Mouse (Mus musculus) G1E (cell line): ENCODE data around the gene Agpat1.

Experiments used
- CTCF ChIP-seq: IDR thresholded peaks from 2 replicates; pipeline ENCODE4 v1.5.1; 2012; ENCODE audit warnings: low read depth, low read length, inconsistent platforms, mixed read lengths
- GATA1 ChIP-seq: IDR thresholded peaks from 2 replicates; pipeline ENCODE4 v1.6.1; 2012; ENCODE audit warnings: borderline replicate concordance, low read length, inconsistent platforms, mixed read lengths
- TAL1 ChIP-seq: conservative IDR thresholded peaks from 2 replicates; pipeline ENCODE4 v1.6.1; 2012; ENCODE audit warnings: low read depth, low read length, inconsistent platforms, mixed read lengths

- TF ChIP-seq CTCF (no peak), TAL1 (no peak), GATA1 (no peak)
These were observed 26.8 kb downstream of the Agpat1 start for GRCm38 (mm10) chr17:34630761-34631301.
